Mouse (Mus musculus) embryo, embryonic 10.5 days (tissue): Measurements from ENCODE around the gene Gm16429.
"Not testable (repeated sequence)": the region's sequence is repeated elsewhere in the genome, so short reads cannot be mapped to it uniquely, and the experiment has no call there.

ENCODE experiments used
- DNase-seq: peaks from one replicate; pipeline ENCODE4 v3.0.0-alpha.2; 2015; ENCODE audit warnings: low spot score

Gene Gm16429

DNA sequence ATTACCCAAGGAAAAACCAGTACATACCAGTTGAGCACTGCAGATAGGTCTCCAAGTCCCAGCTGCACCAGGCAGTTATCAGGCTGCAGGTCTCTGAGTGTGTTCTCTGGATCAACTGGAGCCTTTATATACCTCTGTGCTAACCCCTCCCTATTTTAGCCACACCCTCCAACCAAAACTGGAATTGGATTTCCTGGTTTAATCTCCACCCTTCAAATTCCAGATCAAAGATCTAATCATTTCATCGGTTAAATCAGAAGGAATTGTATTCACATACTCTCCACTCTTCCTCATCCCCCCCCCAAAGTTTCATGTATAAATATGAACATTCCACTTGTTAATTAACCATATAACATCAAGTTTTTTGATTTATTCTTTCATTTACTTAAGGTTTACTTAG, at the start of gene Gm16429:
TSS of gene Gm16429 (minus strand) at position 101 of the 400 bp plus-strand sequence.
- not testable (repeated sequence) for DNase-seq
